Mouse (Mus musculus) heart, postnatal 0 days (tissue): ENCODE measurements around the gene Ankrd12.

Source experiments
- CTCF ChIP-seq: IDR thresholded peaks from 2 replicates; pipeline ENCODE4 v1.5.1; 2016; ENCODE audit warnings: antibody characterized with exemption, control low read depth, low read depth
- EP300 ChIP-seq: IDR thresholded peaks from 2 replicates; pipeline ENCODE4 v1.6.1; 2016; ENCODE audit warnings: antibody characterized with exemption, low read depth

DNA sequence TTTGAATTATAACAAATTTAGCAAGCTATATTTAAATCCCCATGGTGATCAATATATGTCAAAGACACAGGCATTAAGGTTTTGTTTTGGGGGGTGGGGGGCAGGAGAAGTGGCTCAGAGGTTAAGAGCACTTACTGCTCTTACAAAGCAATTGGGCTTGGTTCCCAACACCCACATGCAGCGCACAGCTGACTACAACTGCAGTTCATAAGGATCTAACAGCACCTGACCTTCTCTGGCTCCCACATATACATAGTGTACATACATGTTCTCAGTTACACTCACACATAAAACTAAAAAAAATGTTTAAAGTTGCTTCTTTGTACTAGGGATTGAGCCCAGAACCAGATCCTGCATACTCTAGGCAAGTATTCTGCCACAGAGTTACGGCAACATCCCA is 14.5 kb upstream of the Ankrd12 start:
- no peak for TF ChIP-seq EP300
- TF ChIP-seq CTCF, result no peak
